Mouse (Mus musculus): ENCODE measurements around the gene Nqo2.

- no peak for TF ChIP-seq CTCF (IDR thresholded peaks at IDR 0.05; ENCODE audit: insufficient read depth, low read length)
- TF ChIP-seq POLR2A (IDR thresholded peaks at IDR 0.05; ENCODE audit: borderline replicate concordance, extremely low read depth, low read depth, low read length): no peak
Measured at GRCm38 (mm10) chr13:33952947-33953346, 11.5 kb upstream of the Nqo2 start.

Data from lung, adult 2 months (tissue).